Mouse (Mus musculus): ENCODE results near the gene Pdpn. TPM values are rescaled to one million over a fixed set of nuclear protein-coding genes. Genes with fewer than 3 reads are reported as not detected.
A peak's percentile ranks its signal among the peaks of the same experiment; 100 is the strongest.

Pdpn gene
- total and polyA plus RNA-seq, 2 experiments from 2014 or later, result 31.8 to 45.5 TPM

DNA sequence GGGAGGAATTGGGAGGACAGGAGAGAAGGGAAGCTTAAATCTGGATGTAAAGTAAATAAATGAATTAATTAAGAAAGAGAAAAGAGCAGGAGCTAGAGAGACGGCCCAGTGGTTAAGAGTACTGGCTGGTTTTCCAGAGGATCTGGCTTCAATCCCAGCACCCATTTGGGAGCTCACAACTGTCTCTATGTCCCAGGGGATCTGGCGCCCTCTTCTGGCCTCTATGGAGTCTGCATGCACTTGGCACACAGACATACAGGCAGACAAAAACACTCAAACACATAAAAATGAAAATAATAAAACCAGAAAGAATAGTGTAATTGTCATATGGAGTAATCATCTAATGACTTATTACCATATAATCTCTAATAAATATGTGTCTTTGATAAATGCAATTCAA is 12.0 kb upstream of the Pdpn start:
- no peaks in the 10 kb centered on the region for H3K9me3 ChIP-seq (ENCODE audit: low read length)
- DNase-seq (ENCODE audit: low spot score) (peak; percentile 51), ATAC-seq (no peak)
- H3K4me3 ChIP-seq (ENCODE audit: low read length), result no peak overlapping the region
- no peak overlapping the region for H3K9ac ChIP-seq (replicated peaks; ENCODE audit: low read length)
- no peaks in the 10 kb centered on the region for H3K4me1 ChIP-seq (ENCODE audit: insufficient read depth, low read length)
- H3K4me2 ChIP-seq (ENCODE audit: low read depth, low read length), result no peak overlapping the region
- H3K27ac ChIP-seq, result no peak overlapping the region
- 28% methylated on average over 2 of the region's 2 CpGs for WGBS
- H3K36me3 ChIP-seq (ENCODE audit: insufficient read depth, low read length), result no peaks in the 10 kb centered on the region
- peak; percentile 58 for TF ChIP-seq CTCF (IDR thresholded peaks at IDR 0.05; ENCODE audit: low read depth)
- H3K27me3 ChIP-seq (ENCODE audit: insufficient read depth, low read length), result no peaks in the 10 kb centered on the region

DNA sequence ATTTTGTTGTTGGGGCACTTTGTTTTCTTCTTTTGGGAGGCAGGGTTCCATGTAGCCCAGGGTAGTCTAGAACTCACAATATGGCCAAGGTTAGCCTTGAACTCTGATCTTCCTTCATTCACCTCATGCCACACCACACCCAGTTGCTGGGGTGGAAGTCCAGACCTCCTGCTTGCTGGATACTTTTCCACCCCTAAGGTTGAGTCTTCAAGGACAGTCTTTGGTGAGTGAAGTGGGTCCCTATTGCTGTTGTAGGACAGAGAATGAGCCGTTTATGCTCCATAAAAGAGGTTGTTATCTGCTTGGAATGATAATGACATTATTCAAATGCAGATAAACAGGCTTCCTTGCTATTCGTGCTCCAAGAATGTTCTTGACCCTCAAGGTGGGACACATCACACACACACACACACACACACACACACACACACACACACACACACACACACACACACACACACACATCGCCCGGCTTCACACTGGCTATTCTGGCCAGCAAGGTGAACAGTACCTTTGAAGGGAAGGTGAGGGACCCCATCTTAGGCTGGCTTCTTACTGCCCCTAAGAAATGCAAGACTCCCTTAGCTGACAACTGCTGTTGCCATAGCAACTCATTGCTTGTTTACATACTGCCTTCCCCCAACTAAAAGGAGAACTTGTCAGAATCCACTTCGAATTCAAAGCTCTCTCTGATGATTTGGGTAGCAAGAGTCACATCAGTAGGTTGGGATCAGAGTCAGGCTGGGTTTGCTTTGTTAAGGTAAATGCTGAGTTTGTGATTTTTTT is 6.8 kb upstream of the Pdpn start:
- Histone ChIP-seq H3K36me3 (ENCODE audit: insufficient read depth, low read length) (no peaks in the 10 kb centered on the region), H3K4me3 (ENCODE audit: low read length) (no peak overlapping the region), H3K4me2 (ENCODE audit: low read depth, low read length) (no peak overlapping the region), H3K27ac (no peak overlapping the region), H3K4me1 (ENCODE audit: insufficient read depth, low read length) (no peaks in the 10 kb centered on the region), H3K27me3 (ENCODE audit: insufficient read depth, low read length) (no peaks in the 10 kb centered on the region), H3K9ac (replicated peaks; ENCODE audit: low read length) (no peak overlapping the region), H3K9me3 (ENCODE audit: low read length) (no peaks in the 10 kb centered on the region)
- WGBS, result 59% methylated on average over 5 of the region's 5 CpGs
- DNase-seq (ENCODE audit: low spot score) (peak; percentile 47), ATAC-seq (no peak)
- no peak for TF ChIP-seq CTCF (IDR thresholded peaks at IDR 0.05; ENCODE audit: low read depth)

DNA sequence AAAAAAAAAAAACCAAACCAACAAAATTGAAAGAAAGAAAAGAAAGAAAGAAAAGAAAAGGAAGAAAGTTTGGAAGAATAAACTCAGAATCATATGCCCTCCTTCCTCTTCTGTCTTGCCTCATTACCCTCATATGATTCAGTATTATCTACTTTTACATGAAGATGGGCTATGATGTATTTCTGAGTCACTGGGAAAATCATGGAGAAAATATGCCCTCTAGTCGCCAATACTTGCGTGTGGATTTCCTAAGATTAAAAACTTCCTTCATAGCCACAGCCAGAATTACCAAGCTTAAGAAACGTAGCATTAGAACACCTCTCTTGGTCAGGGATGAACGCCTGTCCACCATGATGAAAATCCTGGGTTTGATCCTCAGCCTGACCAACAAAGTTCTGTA is 5.7 kb upstream of the Pdpn start:
- Histone ChIP-seq H3K9me3 (ENCODE audit: low read length) (no peaks in the 10 kb centered on the region), H3K36me3 (ENCODE audit: insufficient read depth, low read length) (no peaks in the 10 kb centered on the region), H3K9ac (replicated peaks; ENCODE audit: low read length) (no peak overlapping the region), H3K4me3 (ENCODE audit: low read length) (no peak overlapping the region), H3K4me1 (ENCODE audit: insufficient read depth, low read length) (peaks cover 1% of the 10 kb centered on the region; the same call in 1 of the 2 replicates), H3K27me3 (ENCODE audit: insufficient read depth, low read length) (peaks cover 3% of the 10 kb centered on the region; the same call in 1 of the 2 replicates), H3K4me2 (ENCODE audit: low read depth, low read length) (no peak overlapping the region), H3K27ac (no peak overlapping the region)
- WGBS, result 95% methylated on average over 4 of the region's 4 CpGs
- TF ChIP-seq CTCF (IDR thresholded peaks at IDR 0.05; ENCODE audit: low read depth), result no peak
- no peak for ATAC-seq
- DNase-seq (ENCODE audit: low spot score), result no peak

DNA sequence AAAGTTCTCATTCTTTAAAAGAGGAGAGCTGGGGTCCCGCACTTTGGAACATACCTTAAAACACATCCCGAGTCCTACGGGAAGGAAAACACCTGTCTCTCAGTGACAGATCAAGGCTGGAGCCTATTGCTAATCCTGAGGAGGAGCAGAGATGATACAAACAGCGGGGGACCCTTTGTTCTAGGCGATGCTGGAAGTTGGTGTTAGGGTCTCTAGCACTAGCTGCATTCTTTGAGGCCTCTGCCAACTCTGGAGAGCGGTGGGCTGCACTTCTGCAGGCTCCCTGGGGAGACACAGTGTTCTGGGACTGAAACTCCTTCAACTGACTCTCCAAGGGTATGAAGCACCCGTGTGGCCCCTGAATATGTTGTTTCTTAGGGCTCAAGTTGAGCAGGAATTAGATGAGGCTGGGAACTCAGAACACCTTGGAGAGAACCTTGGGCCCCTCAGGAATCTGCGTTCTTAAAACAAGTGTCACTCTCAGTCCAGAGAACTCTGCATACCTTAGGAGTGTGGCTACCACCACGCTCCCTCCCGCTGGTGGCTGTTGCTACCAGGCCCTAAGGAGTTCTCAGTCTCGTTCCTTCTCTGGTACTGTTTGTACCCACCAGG is 3.0 kb upstream of the Pdpn start:
- ATAC-seq (no peak), DNase-seq (ENCODE audit: low spot score) (no peak)
- Histone ChIP-seq H3K27ac (no peak overlapping the region), H3K27me3 (ENCODE audit: insufficient read depth, low read length) (peaks cover 3% of the 10 kb centered on the region; the same call in 1 of the 2 replicates), H3K4me1 (ENCODE audit: insufficient read depth, low read length) (peaks cover 7% of the 10 kb centered on the region; the same call in 1 of the 2 replicates), H3K9me3 (ENCODE audit: low read length) (no peaks in the 10 kb centered on the region), H3K4me2 (ENCODE audit: low read depth, low read length) (no peak overlapping the region), H3K9ac (replicated peaks; ENCODE audit: low read length) (no peak overlapping the region), H3K4me3 (ENCODE audit: low read length) (no peak overlapping the region), H3K36me3 (ENCODE audit: insufficient read depth, low read length) (no peaks in the 10 kb centered on the region)
- 57% methylated on average over 11 of the region's 11 CpGs for WGBS
- TF ChIP-seq CTCF (IDR thresholded peaks at IDR 0.05; ENCODE audit: low read depth), result no peak

DNA sequence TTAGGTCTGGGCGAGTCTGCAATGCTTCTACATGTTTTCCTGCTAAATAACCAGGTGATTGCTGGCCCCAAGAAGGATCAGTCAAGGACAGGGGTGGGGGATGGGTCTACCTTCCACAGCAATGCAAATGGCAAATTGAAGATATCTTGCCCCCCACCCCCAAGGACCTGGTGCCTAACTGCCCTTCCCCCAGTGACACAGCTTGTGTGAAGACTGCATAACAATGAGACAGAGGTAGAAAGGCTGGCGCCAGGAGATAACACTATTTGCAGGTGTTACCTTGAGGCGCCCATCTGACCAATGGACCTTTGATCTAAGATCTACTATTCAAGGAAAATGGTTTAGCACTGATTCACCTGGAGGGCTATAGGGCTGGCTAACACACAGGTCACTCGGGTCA is 2.5 kb upstream of the Pdpn start:
- Histone ChIP-seq H3K27ac (no peak overlapping the region), H3K4me2 (ENCODE audit: low read depth, low read length) (no peak overlapping the region), H3K27me3 (ENCODE audit: insufficient read depth, low read length) (peaks cover 3% of the 10 kb centered on the region; the same call in 1 of the 2 replicates), H3K9ac (replicated peaks; ENCODE audit: low read length) (no peak overlapping the region), H3K36me3 (ENCODE audit: insufficient read depth, low read length) (no peaks in the 10 kb centered on the region), H3K4me1 (ENCODE audit: insufficient read depth, low read length) (peaks cover 7% of the 10 kb centered on the region; the same call in 1 of the 2 replicates), H3K9me3 (ENCODE audit: low read length) (no peaks in the 10 kb centered on the region), H3K4me3 (ENCODE audit: low read length) (no peak overlapping the region)
- no peak for TF ChIP-seq CTCF (IDR thresholded peaks at IDR 0.05; ENCODE audit: low read depth)
- DNase-seq (ENCODE audit: low spot score) (no peak), ATAC-seq (no peak)
- 63% methylated on average over 4 of the region's 4 CpGs for WGBS

DNA sequence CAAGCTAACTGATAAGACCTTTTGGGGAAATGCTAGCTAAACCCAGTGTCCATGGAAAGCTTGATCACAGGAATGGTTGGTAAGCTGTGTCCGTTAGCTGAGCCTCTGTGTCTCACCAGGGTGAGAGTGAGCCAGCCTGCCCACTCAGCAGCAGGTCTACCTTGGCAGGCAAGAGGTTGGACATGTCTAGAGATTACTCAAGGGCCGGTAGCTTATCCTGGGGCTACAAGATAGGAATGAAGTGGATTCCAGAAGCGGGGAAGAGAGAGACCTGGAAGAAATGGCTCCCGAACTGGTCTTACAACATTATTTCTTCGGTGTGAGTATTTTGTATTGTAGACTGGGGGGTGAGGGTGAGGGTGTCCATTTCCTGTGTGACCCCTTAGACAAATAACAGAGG is 1.7 kb upstream of the Pdpn start:
- DNase-seq (ENCODE audit: low spot score) (no peak), ATAC-seq (no peak)
- Histone ChIP-seq H3K27me3 (ENCODE audit: insufficient read depth, low read length) (peaks cover 3% of the 10 kb centered on the region; the same call in 1 of the 2 replicates), H3K9me3 (ENCODE audit: low read length) (no peaks in the 10 kb centered on the region), H3K36me3 (ENCODE audit: insufficient read depth, low read length) (no peaks in the 10 kb centered on the region), H3K4me2 (ENCODE audit: low read depth, low read length) (no peak overlapping the region), H3K4me3 (ENCODE audit: low read length) (no peak overlapping the region), H3K4me1 (ENCODE audit: insufficient read depth, low read length) (peaks cover 7% of the 10 kb centered on the region; the same call in 1 of the 2 replicates), H3K9ac (replicated peaks; ENCODE audit: low read length) (no peak overlapping the region), H3K27ac (no peak overlapping the region)
- 76% methylated on average over 5 of the region's 5 CpGs for WGBS
- TF ChIP-seq CTCF (IDR thresholded peaks at IDR 0.05; ENCODE audit: low read depth), result no peak

Data from hindbrain, postnatal 0 days (tissue).